Mouse (Mus musculus): Measurements from ENCODE around the gene Tmem163. TPM values are rescaled to one million over a fixed set of nuclear protein-coding genes. Genes with fewer than 3 reads are reported as not detected.

Tmem163 gene
- total and polyA plus RNA-seq, 2 experiments from 2014 or later: 54.9 to 56.0 TPM

- no peaks in the 10 kb centered on the region for H3K36me3 ChIP-seq (ENCODE audit: insufficient read depth, low read length)
- H3K27ac ChIP-seq: no peak overlapping the region
- H3K4me3 ChIP-seq (ENCODE audit: low read length): no peak overlapping the region
- H3K9me3 ChIP-seq (ENCODE audit: low read length): 0 out of 2 replicates have a peak, but pooled peaks cover 2% of the 10 kb centered on the region
- H3K9ac ChIP-seq (replicated peaks; ENCODE audit: low read length): no peak overlapping the region
- no peak for ATAC-seq
- TF ChIP-seq CTCF (IDR thresholded peaks at IDR 0.05; ENCODE audit: low read depth): no peak
- DNase-seq (ENCODE audit: low spot score): no peak
- no peak overlapping the region for H3K4me2 ChIP-seq (ENCODE audit: low read depth, low read length)
- WGBS: 64% methylated on average over 10 of the region's 10 CpGs
- H3K4me1 ChIP-seq (ENCODE audit: insufficient read depth, low read length): peaks cover 6% of the 10 kb centered on the region
- H3K27me3 ChIP-seq (ENCODE audit: insufficient read depth, low read length): no peaks in the 10 kb centered on the region
Observed at GRCm38 (mm10) chr1:127673221-127674050, 5.9 kb downstream of the Tmem163 start.

- 61% methylated on average over 3 of the region's 3 CpGs for whole genome bisulfite sequencing
- no peak for TF ChIP-seq CTCF (IDR thresholded peaks at IDR 0.05; ENCODE audit: low read depth)
- Histone ChIP-seq H3K9me3 (ENCODE audit: low read length) (0 out of 2 replicates have a peak, but pooled peaks cover 2% of the 10 kb centered on the region), H3K4me2 (ENCODE audit: low read depth, low read length) (no peak overlapping the region), H3K4me3 (ENCODE audit: low read length) (no peak overlapping the region), H3K9ac (replicated peaks; ENCODE audit: low read length) (no peak overlapping the region), H3K27me3 (ENCODE audit: insufficient read depth, low read length) (no peaks in the 10 kb centered on the region), H3K4me1 (ENCODE audit: insufficient read depth, low read length) (no peaks in the 10 kb centered on the region), H3K27ac (no peak overlapping the region), H3K36me3 (ENCODE audit: insufficient read depth, low read length) (no peaks in the 10 kb centered on the region)
- no peak for DNase-seq (ENCODE audit: low spot score)
- no peak for ATAC-seq
Observed at GRCm38 (mm10) chr1:127668161-127668560, 11.2 kb downstream of the Tmem163 start.

- Histone ChIP-seq H3K4me3 (ENCODE audit: low read length) (no peak overlapping the region), H3K27ac (no peak overlapping the region), H3K4me1 (ENCODE audit: insufficient read depth, low read length) (no peaks in the 10 kb centered on the region), H3K27me3 (ENCODE audit: insufficient read depth, low read length) (no peaks in the 10 kb centered on the region), H3K9ac (replicated peaks; ENCODE audit: low read length) (no peak overlapping the region), H3K36me3 (ENCODE audit: insufficient read depth, low read length) (no peaks in the 10 kb centered on the region), H3K9me3 (ENCODE audit: low read length) (0 out of 2 replicates have a peak, but pooled peaks cover 2% of the 10 kb centered on the region), H3K4me2 (ENCODE audit: low read depth, low read length) (no peak overlapping the region)
- no peak for TF ChIP-seq CTCF (IDR thresholded peaks at IDR 0.05; ENCODE audit: low read depth)
- WGBS: 57% methylated on average over 8 of the region's 8 CpGs
- DNase-seq (ENCODE audit: low spot score): no peak
- no peak for ATAC-seq
Observed at GRCm38 (mm10) chr1:127667110-127667860, 12.1 kb downstream of the Tmem163 start.

- H3K36me3 ChIP-seq (ENCODE audit: insufficient read depth, low read length): no peaks in the 10 kb centered on the region
- no peak for TF ChIP-seq CTCF (IDR thresholded peaks at IDR 0.05; ENCODE audit: low read depth)
- no peaks in the 10 kb centered on the region for H3K27me3 ChIP-seq (ENCODE audit: insufficient read depth, low read length)
- H3K4me3 ChIP-seq (ENCODE audit: low read length): no peak overlapping the region
- 70% methylated on average over 6 of the region's 6 CpGs for WGBS
- H3K27ac ChIP-seq: no peak overlapping the region
- no peak overlapping the region for H3K4me2 ChIP-seq (ENCODE audit: low read depth, low read length)
- DNase-seq (ENCODE audit: low spot score): no peak
- no peak overlapping the region for H3K9ac ChIP-seq (replicated peaks; ENCODE audit: low read length)
- H3K9me3 ChIP-seq (ENCODE audit: low read length): 0 out of 2 replicates have a peak, but pooled peaks cover 2% of the 10 kb centered on the region
- ATAC-seq: no peak
- H3K4me1 ChIP-seq (ENCODE audit: insufficient read depth, low read length): 0 out of 2 replicates have a peak, but pooled peaks cover 4% of the 10 kb centered on the region
Observed at GRCm38 (mm10) chr1:127666221-127666620, 13.1 kb downstream of the Tmem163 start.

- no peak overlapping the region for H3K4me2 ChIP-seq (ENCODE audit: low read depth, low read length)
- H3K4me1 ChIP-seq (ENCODE audit: insufficient read depth, low read length): 0 out of 2 replicates have a peak, but pooled peaks cover 8% of the 10 kb centered on the region
- H3K27me3 ChIP-seq (ENCODE audit: insufficient read depth, low read length): no peaks in the 10 kb centered on the region
- 83% methylated on average over 13 of the region's 13 CpGs for WGBS
- no peak overlapping the region for H3K4me3 ChIP-seq (ENCODE audit: low read length)
- H3K36me3 ChIP-seq (ENCODE audit: insufficient read depth, low read length): no peaks in the 10 kb centered on the region
- no peak for ATAC-seq
- no peak overlapping the region for H3K27ac ChIP-seq
- no peak for DNase-seq (ENCODE audit: low spot score)
- H3K9me3 ChIP-seq (ENCODE audit: low read length): no peaks in the 10 kb centered on the region
- TF ChIP-seq CTCF (IDR thresholded peaks at IDR 0.05; ENCODE audit: low read depth): no peak
- H3K9ac ChIP-seq (replicated peaks; ENCODE audit: low read length): no peak overlapping the region
Observed at GRCm38 (mm10) chr1:127662385-127663068, 16.8 kb downstream of the Tmem163 start.
